Mouse (Mus musculus): ENCODE measurements around the gene Mslnl. TPM values are rescaled to one million over a fixed set of nuclear protein-coding genes. Genes with fewer than 3 reads are reported as not detected.

The Mslnl gene
- polyA plus RNA-seq, 1 experiment, result not detected

- Histone ChIP-seq H3ac (ENCODE audit: control insufficient read depth, insufficient read length) (no peak overlapping the region), H3K27me3 (ENCODE audit: control insufficient read depth, insufficient read depth, insufficient read length) (no peaks in the 10 kb centered on the region), H3K4me2 (ENCODE audit: low read depth) (peak overlapping the region; percentile 68), H3K4me3 (no peak overlapping the region), H3K36me3 (ENCODE audit: control insufficient read depth, insufficient read depth) (no peaks in the 10 kb centered on the region), H3K79me2 (ENCODE audit: control insufficient read depth, insufficient read depth) (no peaks in the 10 kb centered on the region)
- no peak for TF ChIP-seq POLR2AphosphoS2 (IDR thresholded peaks at IDR 0.05; ENCODE audit: insufficient read length, low read depth)
- TF ChIP-seq MYOG (IDR thresholded peaks at IDR 0.05; ENCODE audit: control insufficient read depth in 1 of 3, insufficient read depth in 1 of 3, insufficient read length in 2 of 3, low read depth in 2 of 3), result peak in 1 of 3 experiments; percentile 70
- no peak for TF ChIP-seq POLR2A (IDR thresholded peaks at IDR 0.05; ENCODE audit: insufficient read length, low read depth)
- TF ChIP-seq TCF3 (IDR thresholded peaks at IDR 0.05; ENCODE audit: insufficient read length, low read depth), result no peak
- TF ChIP-seq MYOD1 (IDR thresholded peaks at IDR 0.05; ENCODE audit: control insufficient read depth in 1 of 3, insufficient read length in 2 of 3, low read depth in 2 of 3), result peak in 1 of 3 experiments; percentile 66
- no peak for TF ChIP-seq TCF12 (IDR thresholded peaks at IDR 0.05; ENCODE audit: insufficient read depth, poor library complexity, severe bottlenecking)
- TF ChIP-seq CEBPB (IDR thresholded peaks at IDR 0.05; ENCODE audit: insufficient read depth, poor library complexity, severe bottlenecking), result no peak
Measured at GRCm38 (mm10) chr17:25755627-25756377, 20.0 kb downstream of the Mslnl start.

- TF ChIP-seq MYOG (IDR thresholded peaks at IDR 0.05; ENCODE audit: control insufficient read depth in 1 of 3, insufficient read depth in 1 of 3, insufficient read length in 2 of 3, low read depth in 2 of 3), result peak in 1 of 3 experiments; percentile 62
- no peak for TF ChIP-seq SRF (IDR thresholded peaks at IDR 0.05; ENCODE audit: control insufficient read depth, insufficient read length, low read depth)
- no peak for TF ChIP-seq TCF12 (IDR thresholded peaks at IDR 0.05; ENCODE audit: insufficient read depth, poor library complexity, severe bottlenecking)
- peak; percentile 38 for TF ChIP-seq USF1 (IDR thresholded peaks at IDR 0.05; ENCODE audit: low read depth)
- TF ChIP-seq CEBPB (IDR thresholded peaks at IDR 0.05; ENCODE audit: insufficient read depth, poor library complexity, severe bottlenecking), result no peak
- no peak for TF ChIP-seq E2F4 (IDR thresholded peaks at IDR 0.05; ENCODE audit: insufficient read depth)
- TF ChIP-seq POLR2A (IDR thresholded peaks at IDR 0.05; ENCODE audit: insufficient read length, low read depth), result no peak
- no peak for TF ChIP-seq POLR2AphosphoS2 (IDR thresholded peaks at IDR 0.05; ENCODE audit: insufficient read length, low read depth)
- TF ChIP-seq MYOD1 (IDR thresholded peaks at IDR 0.05; ENCODE audit: control insufficient read depth in 1 of 3, insufficient read length in 2 of 3, low read depth in 2 of 3), result peak in 2 of 3 experiments; percentile 11 to 63
- no peak for TF ChIP-seq TCF3 (IDR thresholded peaks at IDR 0.05; ENCODE audit: insufficient read length, low read depth)
- no peak for TF ChIP-seq REST (IDR thresholded peaks at IDR 0.05; ENCODE audit: insufficient read depth, insufficient read length)
- TF ChIP-seq MAX (IDR thresholded peaks at IDR 0.05; ENCODE audit: low read depth), result no peak
- Histone ChIP-seq H3K4me2 (ENCODE audit: low read depth) (peak overlapping the region; percentile 68), H3K4me3 (no peak overlapping the region), H3K27me3 (ENCODE audit: control insufficient read depth, insufficient read depth, insufficient read length) (no peaks in the 10 kb centered on the region), H3K36me3 (ENCODE audit: control insufficient read depth, insufficient read depth) (no peaks in the 10 kb centered on the region), H3ac (ENCODE audit: control insufficient read depth, insufficient read length) (no peak overlapping the region), H3K79me2 (ENCODE audit: control insufficient read depth, insufficient read depth) (no peaks in the 10 kb centered on the region)
Measured at GRCm38 (mm10) chr17:25756378-25757242, 20.8 kb downstream of the Mslnl start.

- TF ChIP-seq REST (IDR thresholded peaks at IDR 0.05; ENCODE audit: insufficient read depth, insufficient read length), result no peak
- no peak overlapping the region for H3K4me3 ChIP-seq
Measured at GRCm38 (mm10) chr17:25757691-25758090, 21.8 kb downstream of the Mslnl start.

GRCm38 (mm10) chr17:25760148-25760547, 24.3 kb downstream of the Mslnl start:
- H3K79me2 ChIP-seq (ENCODE audit: control insufficient read depth, insufficient read depth), result no peaks in the 10 kb centered on the region
- no peak overlapping the region for H3ac ChIP-seq (ENCODE audit: control insufficient read depth, insufficient read length)
- H3K4me3 ChIP-seq, result no peak overlapping the region
- H3K36me3 ChIP-seq (ENCODE audit: control insufficient read depth, insufficient read depth), result no peaks in the 10 kb centered on the region
- TF ChIP-seq TCF3 (IDR thresholded peaks at IDR 0.05; ENCODE audit: insufficient read length, low read depth) (no peak), MYOD1 (IDR thresholded peaks at IDR 0.05; ENCODE audit: control insufficient read depth in 1 of 3, insufficient read length in 2 of 3, low read depth in 2 of 3) (no peak), REST (IDR thresholded peaks at IDR 0.05; ENCODE audit: insufficient read depth, insufficient read length) (no peak), POLR2AphosphoS2 (IDR thresholded peaks at IDR 0.05; ENCODE audit: insufficient read length, low read depth) (no peak), CEBPB (IDR thresholded peaks at IDR 0.05; ENCODE audit: insufficient read depth, poor library complexity, severe bottlenecking) (no peak), USF1 (IDR thresholded peaks at IDR 0.05; ENCODE audit: low read depth) (no peak), MYOG (IDR thresholded peaks at IDR 0.05; ENCODE audit: control insufficient read depth in 1 of 3, insufficient read depth in 1 of 3, insufficient read length in 2 of 3, low read depth in 2 of 3) (no peak), POLR2A (IDR thresholded peaks at IDR 0.05; ENCODE audit: insufficient read length, low read depth) (no peak), SRF (IDR thresholded peaks at IDR 0.05; ENCODE audit: control insufficient read depth, insufficient read length, low read depth) (no peak), TCF12 (IDR thresholded peaks at IDR 0.05; ENCODE audit: insufficient read depth, poor library complexity, severe bottlenecking) (no peak), E2F4 (IDR thresholded peaks at IDR 0.05; ENCODE audit: insufficient read depth) (no peak), MAX (IDR thresholded peaks at IDR 0.05; ENCODE audit: low read depth) (no peak)
- H3K4me2 ChIP-seq (ENCODE audit: low read depth), result no peak overlapping the region
- H3K27me3 ChIP-seq (ENCODE audit: control insufficient read depth, insufficient read depth, insufficient read length), result no peaks in the 10 kb centered on the region

More at GRCm38 (mm10) chr17:25757691-25758090, 21.8 kb downstream of the Mslnl start:
- H3ac ChIP-seq (ENCODE audit: control insufficient read depth, insufficient read length), result no peak overlapping the region
- peak overlapping the region; percentile 68 for H3K4me2 ChIP-seq (ENCODE audit: low read depth)
- H3K79me2 ChIP-seq (ENCODE audit: control insufficient read depth, insufficient read depth), result no peaks in the 10 kb centered on the region
- no peaks in the 10 kb centered on the region for H3K27me3 ChIP-seq (ENCODE audit: control insufficient read depth, insufficient read depth, insufficient read length)
- no peaks in the 10 kb centered on the region for H3K36me3 ChIP-seq (ENCODE audit: control insufficient read depth, insufficient read depth)
